Mouse (Mus musculus) embryonic facial prominence, embryonic 11.5 days (tissue): ENCODE results near the gene Il17c. TPM values are rescaled to one million over a fixed set of nuclear protein-coding genes. Genes with fewer than 3 reads are reported as not detected.

ENCODE experiments used
- ATAC-seq: fragments of 200-750 bp; cut with Nextera tagmentation; replicated peaks from 2 replicates; pipeline ENCODE4 v1.8.0; 2017; ENCODE audit warnings: low read depth; ENCODE audit not compliant: insufficient number of reproducible peaks, low FRiP score, low TSS enrichment
- DNase-seq: peaks from one replicate; pipeline ENCODE4 v3.0.0-alpha.2; 2015; ENCODE audit warnings: low spot score
- H3K27ac ChIP-seq: fragments of 300-500 bp; sonication (generic); replicated peaks from 2 replicates; pipeline ENCODE4 v1.5.1; 2014; ENCODE audit warnings: mild to moderate bottlenecking, low read depth, low read length, control low read depth
- H3K27me3 ChIP-seq: fragments of 300-500 bp; sonication (generic); 2 replicates; pipeline ENCODE4 v1.6.1; 2014; ENCODE audit warnings: mild to moderate bottlenecking, low read length, moderate library complexity, mixed read lengths; ENCODE audit not compliant: control insufficient read depth, insufficient read depth
- H3K36me3 ChIP-seq: fragments of 300-500 bp; sonication (generic); replicated peaks from 2 replicates; pipeline ENCODE4 v1.6.1; 2014; ENCODE audit warnings: low read depth, mild to moderate bottlenecking, low read length, moderate library complexity, mixed read lengths; ENCODE audit not compliant: control insufficient read depth, insufficient read depth
- H3K4me1 ChIP-seq: fragments of 300-500 bp; sonication (generic); 2 replicates; pipeline ENCODE4 v1.6.1; 2014; ENCODE audit warnings: low read length, mixed read lengths; ENCODE audit not compliant: control insufficient read depth, insufficient read depth
- H3K4me2 ChIP-seq: fragments of 300-500 bp; sonication (generic); 2 replicates; pipeline ENCODE4 v1.6.1; 2014; ENCODE audit warnings: low read depth, mild to moderate bottlenecking, control low read depth, low read length, moderate library complexity
- H3K4me3 ChIP-seq: fragments of 300-500 bp; sonication (generic); 2 replicates; pipeline ENCODE4 v1.5.1; 2014; ENCODE audit warnings: low read depth, low read length, control low read depth
- H3K9ac ChIP-seq: fragments of 300-500 bp; sonication (generic); replicated peaks from 2 replicates; pipeline ENCODE4 v1.6.1; 2014; ENCODE audit warnings: mild to moderate bottlenecking, control low read depth, low read length
- H3K9me3 ChIP-seq: fragments of 300-500 bp; sonication (generic); replicated peaks from 2 replicates; pipeline ENCODE4 v1.6.1; 2016; ENCODE audit warnings: mild to moderate bottlenecking, low read length, inconsistent platforms, mixed read lengths; ENCODE audit not compliant: control insufficient read depth
- WGBS: fragments of 180-500 bp; shearing (Covaris S2); extraction: QIAGEN DNeasy Blood & Tissue Kit; methylation state at CpG from one replicate; pipeline ENCODE4 v1.1.7; 2014; 5-methylcytosine and 5-hydroxymethylcytosine counted together
- polyA plus RNA-seq: library from polyadenylated mRNA; unstranded; fragments of >200 nt; fragmentation: Nextera tagmentation; extraction: Ambion mirVana; gene quantifications from 2 replicates; pipeline ENCODE4 v1.2.1, GENCODE M21; 2014

Gene Il17c
- polyA plus RNA-seq, 1 experiment from 2014 or later = not detected

DNA sequence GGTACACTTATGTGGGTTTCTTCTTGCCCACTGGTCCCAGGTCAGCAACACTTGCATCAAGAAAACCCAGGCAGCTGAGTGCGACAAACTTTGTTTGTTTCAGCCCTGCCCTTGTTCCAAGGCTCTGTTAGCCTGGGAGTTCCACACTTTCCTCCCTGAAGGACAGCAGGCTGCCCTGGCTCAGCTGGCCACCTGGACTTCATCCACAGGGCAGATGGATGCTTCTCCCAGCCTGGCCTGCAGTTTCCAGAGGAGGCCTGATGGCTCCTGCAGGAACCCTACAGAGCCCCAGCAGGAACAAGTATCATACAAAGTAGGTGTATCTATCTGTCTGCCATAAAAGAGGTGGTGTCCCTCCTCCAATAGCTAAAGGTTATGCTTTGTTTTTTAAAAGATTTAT lies 19.5 kb downstream of the Il17c start:
- no peak overlapping the region for H3K27ac ChIP-seq
- H3K9ac ChIP-seq = no peak overlapping the region
- peaks cover under 1% of the 10 kb centered on the region; the same call in 1 of the 2 replicates for H3K36me3 ChIP-seq
- no peak for DNase-seq
- no peaks in the 10 kb centered on the region for H3K4me1 ChIP-seq
- H3K9me3 ChIP-seq = no peaks in the 10 kb centered on the region
- no peak overlapping the region for H3K4me2 ChIP-seq
- ATAC-seq = no peak
- no peak overlapping the region for H3K4me3 ChIP-seq
- H3K27me3 ChIP-seq = no peaks in the 10 kb centered on the region
- 76% methylated on average over 1 of the region's 1 CpGs for WGBS

DNA sequence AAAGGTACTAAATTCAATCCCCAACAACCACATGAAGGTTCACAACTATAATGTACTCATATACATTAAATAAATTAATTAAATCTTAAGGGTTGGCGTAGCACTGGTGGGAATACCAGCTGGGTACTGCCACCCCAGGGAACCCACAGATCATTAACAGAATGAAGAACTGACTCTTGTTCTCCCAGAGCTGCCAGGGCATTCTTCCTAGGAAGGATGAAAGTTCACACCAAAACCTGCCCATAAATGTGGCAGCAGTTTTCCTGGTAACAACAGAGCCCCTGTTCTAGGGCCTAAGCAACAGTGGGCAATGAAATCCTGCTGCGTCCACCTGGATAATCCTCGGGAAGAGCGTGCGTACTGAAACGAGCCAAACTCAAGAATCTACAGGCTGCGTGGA lies 20.5 kb downstream of the Il17c start:
- Histone ChIP-seq H3K4me3 (peak overlapping the region; percentile 69), H3K27me3 (no peaks in the 10 kb centered on the region), H3K9me3 (no peaks in the 10 kb centered on the region), H3K36me3 (no peaks in the 10 kb centered on the region), H3K4me1 (no peaks in the 10 kb centered on the region), H3K27ac (0 out of 2 replicates have a peak overlapping the region, but pooled peaks have one; percentile 61), H3K9ac (peak overlapping the region; percentile 59), H3K4me2 (peak overlapping the region; percentile 93)
- 32% methylated on average over 7 of the region's 7 CpGs for WGBS
- DNase-seq = no peak
- no peak for ATAC-seq

DNA sequence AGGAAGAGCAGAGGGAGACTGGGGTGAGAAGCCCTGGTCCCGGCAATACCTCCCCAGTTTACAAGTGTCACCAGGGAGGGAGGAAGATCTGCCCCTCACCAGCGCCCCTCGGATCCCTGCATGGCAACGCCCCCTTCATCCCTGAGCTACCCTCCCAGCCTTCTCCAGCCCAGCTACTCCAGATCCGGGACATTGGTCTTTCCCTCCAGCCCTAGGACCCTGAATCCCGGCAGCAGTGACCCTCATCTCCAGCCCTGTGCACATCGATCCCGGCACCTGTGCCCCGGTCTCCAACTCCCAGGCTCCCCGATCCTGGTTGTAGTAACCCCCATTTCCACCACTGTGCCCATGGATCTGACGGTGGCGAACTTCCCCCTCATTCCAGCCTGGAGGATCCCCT lies 21.0 kb downstream of the Il17c start:
- Histone ChIP-seq H3K9ac (peak overlapping the region; percentile 59), H3K4me1 (no peaks in the 10 kb centered on the region), H3K9me3 (no peaks in the 10 kb centered on the region), H3K36me3 (no peaks in the 10 kb centered on the region), H3K27ac (peak overlapping the region; percentile 61; the same call in 1 of the 2 replicates), H3K4me3 (peak overlapping the region; percentile 69), H3K27me3 (no peaks in the 10 kb centered on the region), H3K4me2 (peak overlapping the region; percentile 93)
- DNase-seq (no peak), ATAC-seq (peak; percentile 8; the same call in 1 of the 2 replicates)
- WGBS = 2% methylated on average over 12 of the region's 12 CpGs

DNA sequence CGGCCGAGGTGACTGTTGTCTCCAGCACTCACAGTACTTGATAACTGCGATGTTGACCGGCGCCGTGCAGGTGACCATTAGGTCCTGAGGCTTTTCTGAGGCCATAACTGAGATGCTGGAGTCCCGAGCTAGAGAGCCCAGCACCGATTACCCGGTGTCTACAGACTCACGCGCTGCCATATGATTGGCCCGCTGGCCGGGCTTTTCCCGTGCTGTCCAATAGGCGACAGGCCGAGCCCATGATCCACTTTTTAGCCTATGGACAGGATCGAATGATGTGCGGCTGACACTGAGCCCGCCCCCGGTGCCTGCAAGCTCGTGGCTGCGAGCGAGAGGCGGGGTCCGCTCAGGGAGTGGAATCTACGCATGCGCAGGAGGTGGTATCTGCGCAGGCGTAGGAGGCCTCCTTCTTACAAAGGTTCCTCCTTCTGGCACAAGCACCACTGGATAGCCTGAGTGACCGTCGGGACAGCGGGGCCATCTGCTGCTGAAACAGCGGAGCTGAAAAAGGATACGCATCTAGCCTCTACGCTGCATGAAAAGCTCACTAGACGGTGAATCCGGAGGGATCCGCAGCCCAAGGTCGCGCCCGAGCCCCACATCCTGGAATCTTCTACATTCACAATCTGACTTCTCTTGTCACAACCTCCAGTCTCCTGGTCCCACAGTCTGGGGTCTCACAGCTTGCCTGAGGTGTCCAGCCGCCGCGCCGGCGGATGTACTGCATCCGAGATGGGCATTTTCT lies 21.6 kb downstream of the Il17c start, which contains the start of gene Mvd:
Gene Mvd, minus strand, starts transcription at position 161 of the 745 bp plus-strand sequence.
- ATAC-seq = peak; percentile 96
- Histone ChIP-seq H3K4me2 (peak within 1 kb of the TSS; percentile 93), H3K4me3 (peak within 1 kb of the TSS; percentile 69), H3K27me3 (no peaks in the 10 kb centered on the region), H3K9ac (peak within 1 kb of the TSS; percentile 87), H3K4me1 (no peaks in the 10 kb centered on the region), H3K27ac (peak within 1 kb of the TSS; percentile 79), H3K36me3 (no peaks in the 10 kb centered on the region), H3K9me3 (no peaks in the 10 kb centered on the region)
- under 1% methylated on average over 47 of the region's 47 CpGs for WGBS
- peak; percentile 99 for DNase-seq

DNA sequence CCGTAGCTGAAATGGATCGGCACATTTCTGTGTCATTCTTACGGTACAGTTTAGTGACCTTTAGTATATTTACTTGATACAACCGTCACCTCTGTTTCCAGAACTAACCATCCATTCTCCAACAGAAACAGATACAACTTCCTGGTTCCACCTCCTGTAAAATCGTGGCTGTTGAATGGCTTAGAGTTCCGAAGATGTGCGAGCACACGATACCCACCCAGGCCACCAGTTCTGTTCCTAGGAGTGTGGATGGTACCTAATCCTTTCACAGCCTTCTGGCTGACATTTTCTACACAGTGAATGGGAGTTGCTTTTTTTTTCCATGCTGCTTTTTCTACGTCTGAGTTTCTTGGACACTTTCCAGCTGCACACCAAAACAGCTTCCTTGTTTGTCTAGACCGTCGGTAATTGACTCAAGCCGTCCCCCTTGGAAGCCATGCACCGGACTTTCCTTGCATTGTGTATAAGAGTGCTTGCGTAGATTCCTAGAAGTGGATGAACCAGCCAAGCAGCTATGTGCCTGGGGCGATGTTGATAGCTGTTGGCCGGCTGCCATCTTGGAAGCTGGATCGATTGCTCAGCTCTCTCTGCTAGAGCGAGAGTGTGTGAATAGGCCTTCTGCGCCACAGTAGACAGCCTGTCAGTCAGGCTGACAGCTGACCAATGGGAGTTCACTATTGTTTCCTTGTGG lies 22.4 kb downstream of the Il17c start:
- Histone ChIP-seq H3K9ac (peak overlapping the region; percentile 87), H3K36me3 (no peaks in the 10 kb centered on the region), H3K4me3 (peak overlapping the region; percentile 69), H3K4me2 (peak overlapping the region; percentile 71), H3K27me3 (no peaks in the 10 kb centered on the region), H3K9me3 (no peaks in the 10 kb centered on the region), H3K27ac (peak overlapping the region; percentile 79), H3K4me1 (no peaks in the 10 kb centered on the region)
- ATAC-seq (peak; percentile 18; the same call in 1 of the 2 replicates), DNase-seq (peak; percentile 75)
- WGBS = 25% methylated on average over 19 of the region's 19 CpGs

DNA sequence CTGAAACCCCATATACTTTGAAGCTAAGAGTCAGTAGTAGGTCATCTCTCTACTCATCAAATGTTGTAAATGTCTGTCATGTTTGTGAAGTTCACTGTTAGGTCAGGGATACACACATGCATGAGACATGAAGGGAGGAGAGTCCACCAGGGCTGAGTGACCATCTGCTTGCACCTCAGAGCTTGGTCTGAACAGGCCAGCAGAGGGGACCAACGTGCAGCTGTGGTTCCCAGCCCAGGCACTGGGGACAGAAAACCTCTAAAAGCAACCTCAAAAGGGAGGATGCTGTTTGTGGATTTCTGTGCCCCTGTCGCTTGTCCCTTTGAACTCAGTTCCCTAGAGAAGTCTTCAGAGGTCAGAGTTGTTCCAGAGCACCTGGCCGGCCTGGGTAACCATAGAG lies 23.4 kb downstream of the Il17c start:
- no peak overlapping the region for H3K27ac ChIP-seq
- no peak overlapping the region for H3K9ac ChIP-seq
- H3K36me3 ChIP-seq = no peaks in the 10 kb centered on the region
- ATAC-seq (no peak), DNase-seq (no peak)
- no peak overlapping the region for H3K4me3 ChIP-seq
- H3K4me1 ChIP-seq = no peaks in the 10 kb centered on the region
- H3K9me3 ChIP-seq = no peaks in the 10 kb centered on the region
- WGBS = 74% methylated on average over 3 of the region's 3 CpGs
- H3K4me2 ChIP-seq = no peak overlapping the region
- H3K27me3 ChIP-seq = no peaks in the 10 kb centered on the region

DNA sequence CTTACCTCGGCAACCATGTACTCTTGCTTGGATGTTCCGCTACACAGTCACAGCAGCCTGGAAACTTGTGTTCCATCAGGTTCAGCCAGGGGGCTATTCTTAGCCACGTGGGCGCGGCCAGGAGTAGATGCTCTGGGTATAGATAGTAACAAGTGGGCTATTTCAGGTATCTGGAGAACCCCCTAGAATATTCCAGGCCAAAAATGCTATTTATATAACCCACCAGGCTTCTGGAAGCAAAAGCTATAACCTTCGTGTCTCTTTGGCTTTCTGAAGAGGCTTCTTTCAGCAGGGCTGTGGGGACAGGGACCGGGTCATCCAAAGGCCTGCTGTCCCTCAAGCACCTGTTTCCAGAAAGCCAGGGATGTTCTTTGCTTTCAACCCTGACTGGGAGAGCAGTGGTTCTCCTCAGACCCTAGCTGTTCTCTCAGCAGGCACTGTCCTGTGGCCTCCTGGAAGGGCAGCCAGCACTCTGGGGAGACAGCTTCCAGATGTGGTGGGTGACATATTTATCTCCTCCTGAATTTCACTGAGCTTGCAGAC lies 29.4 kb downstream of the Il17c start:
- Histone ChIP-seq H3K27ac (no peak overlapping the region), H3K27me3 (no peaks in the 10 kb centered on the region), H3K4me1 (no peaks in the 10 kb centered on the region), H3K9me3 (no peaks in the 10 kb centered on the region), H3K9ac (no peak overlapping the region), H3K4me2 (no peak overlapping the region), H3K4me3 (no peak overlapping the region), H3K36me3 (no peaks in the 10 kb centered on the region)
- WGBS = 79% methylated on average over 7 of the region's 7 CpGs
- no peak for ATAC-seq
- DNase-seq = no peak

DNA sequence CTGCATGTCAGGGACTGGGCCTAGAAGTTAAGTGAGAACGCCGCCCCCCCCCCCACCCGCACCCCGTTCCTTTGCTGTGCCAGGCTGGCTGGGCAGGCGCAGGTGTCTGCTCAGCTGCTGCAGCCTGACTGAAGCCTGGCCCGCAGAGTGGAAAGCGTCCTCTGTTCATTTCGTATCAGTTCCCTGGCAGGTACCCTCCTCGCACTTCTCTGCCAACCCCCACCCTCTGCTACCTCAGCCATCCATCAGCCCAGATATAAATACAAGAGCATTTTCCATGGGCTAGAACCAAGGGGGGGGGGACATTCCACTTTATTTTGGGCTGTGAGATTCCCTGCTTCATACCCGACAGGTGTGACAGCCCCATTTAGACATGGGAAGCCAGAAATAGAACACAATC lies 30.3 kb downstream of the Il17c start:
- Histone ChIP-seq H3K27ac (no peak overlapping the region), H3K36me3 (no peaks in the 10 kb centered on the region), H3K9ac (no peak overlapping the region), H3K4me3 (no peak overlapping the region), H3K4me1 (no peaks in the 10 kb centered on the region), H3K4me2 (no peak overlapping the region), H3K9me3 (no peaks in the 10 kb centered on the region), H3K27me3 (no peaks in the 10 kb centered on the region)
- DNase-seq (no peak), ATAC-seq (no peak)
- WGBS = 82% methylated on average over 10 of the region's 10 CpGs
